Mouse (Mus musculus) CD4-positive, CD25-positive, alpha-beta regulatory T cell (primary cell): ENCODE data around the gene Sapcd2. TPM values are rescaled to one million over a fixed set of nuclear protein-coding genes. Genes with fewer than 3 reads are reported as not detected.

Source experiments
- polyA plus RNA-seq: library from polyadenylated mRNA; unstranded; fragments of 100-300 nt; shearing (Covaris generic); gene quantifications from one replicate; pipeline ENCODE4 v1.2.1, GENCODE M21; 2017

Sapcd2 gene
- polyA plus RNA-seq, result 0.87 TPM

DNA sequence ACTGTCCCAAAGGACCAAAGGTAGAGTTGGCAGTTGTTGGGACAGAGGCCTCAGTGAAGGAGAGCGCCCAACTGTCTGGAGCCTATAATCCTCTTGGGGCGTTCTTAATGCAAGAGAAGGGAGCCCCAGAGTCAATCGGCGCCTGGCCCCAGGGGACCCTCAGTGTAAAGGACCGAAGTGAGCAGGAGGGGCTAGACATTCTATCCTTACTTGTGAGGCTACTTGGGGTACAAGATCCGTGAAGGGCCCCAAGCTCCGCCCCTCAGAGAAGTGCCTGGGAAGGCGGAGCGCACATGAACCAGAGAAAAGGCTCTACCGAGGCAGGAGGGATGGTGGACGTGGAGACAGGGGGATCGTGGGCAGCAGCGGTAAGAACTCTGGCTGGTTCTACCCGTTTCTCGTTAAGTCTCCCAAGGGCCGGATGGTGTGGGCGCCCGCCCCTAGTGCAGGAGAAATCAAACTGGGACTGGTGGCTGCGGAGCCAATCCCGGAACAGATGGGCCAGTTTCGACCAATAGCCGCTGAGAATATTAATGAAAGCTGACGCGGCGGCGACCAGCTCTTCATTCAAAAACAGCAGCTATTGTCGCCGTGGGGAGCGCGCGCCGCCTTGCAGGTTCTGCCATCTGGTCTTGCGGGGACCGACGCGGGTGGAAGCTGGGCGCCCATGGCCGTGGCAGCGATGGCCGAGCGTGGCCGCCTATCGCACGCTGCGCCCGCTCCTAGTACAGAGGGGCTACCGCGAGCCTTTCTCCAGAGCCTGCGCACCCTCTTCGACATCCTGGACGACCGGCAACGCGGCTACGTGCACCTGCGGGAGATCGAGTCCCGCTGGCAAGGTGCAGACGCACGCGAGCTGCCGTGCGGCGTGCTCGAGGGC is at the start of gene Sapcd2:
Gene Sapcd2 (plus strand): TSS at position 558 of the 880 bp plus-strand sequence.

DNA sequence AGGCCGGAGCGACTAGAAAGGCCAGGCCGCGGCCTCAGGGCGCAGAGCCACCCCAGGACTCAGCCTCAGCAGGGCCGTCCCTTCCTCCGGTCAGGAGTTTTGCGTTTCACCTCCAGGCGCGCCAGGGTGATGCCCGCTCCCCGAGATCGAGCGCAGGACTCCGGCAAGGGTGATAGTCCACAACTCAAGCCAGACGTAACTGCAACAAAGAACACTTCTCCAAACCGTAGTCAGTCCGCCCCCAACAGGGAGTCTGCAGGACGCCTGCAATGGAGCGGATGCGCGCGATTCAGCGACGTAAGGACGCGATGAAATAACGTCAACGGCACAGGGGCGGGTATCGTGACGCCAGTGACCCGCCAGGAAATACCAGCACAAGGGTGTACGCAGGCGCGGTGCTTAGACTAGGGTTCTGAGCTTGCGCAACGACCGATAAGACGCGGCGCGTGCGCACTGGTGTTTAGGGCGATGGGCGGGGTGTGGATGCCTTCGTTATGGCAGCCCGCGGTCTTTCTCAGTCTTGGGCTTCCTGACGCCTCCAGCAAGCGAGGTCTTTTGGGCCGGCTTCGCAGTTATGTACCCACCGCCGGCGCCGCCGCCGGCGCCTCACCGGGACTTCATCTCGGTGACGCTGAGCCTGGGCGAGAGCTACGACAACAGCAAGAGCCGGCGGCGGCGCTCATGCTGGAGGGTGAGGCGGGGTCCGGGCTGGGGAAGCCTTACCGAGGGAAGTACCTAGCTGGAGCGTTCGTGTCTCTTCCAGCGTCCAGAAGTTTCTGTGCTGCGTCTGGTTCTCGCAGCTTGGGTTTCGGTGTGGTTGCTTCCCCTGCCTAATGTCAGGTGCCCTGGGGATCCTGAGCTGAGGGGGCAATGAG is 39.6 kb upstream of the Sapcd2 start, which contains the start of gene Man1b1:
Gene Man1b1 (plus strand): TSS at position 53 of the 875 bp plus-strand sequence.

DNA sequence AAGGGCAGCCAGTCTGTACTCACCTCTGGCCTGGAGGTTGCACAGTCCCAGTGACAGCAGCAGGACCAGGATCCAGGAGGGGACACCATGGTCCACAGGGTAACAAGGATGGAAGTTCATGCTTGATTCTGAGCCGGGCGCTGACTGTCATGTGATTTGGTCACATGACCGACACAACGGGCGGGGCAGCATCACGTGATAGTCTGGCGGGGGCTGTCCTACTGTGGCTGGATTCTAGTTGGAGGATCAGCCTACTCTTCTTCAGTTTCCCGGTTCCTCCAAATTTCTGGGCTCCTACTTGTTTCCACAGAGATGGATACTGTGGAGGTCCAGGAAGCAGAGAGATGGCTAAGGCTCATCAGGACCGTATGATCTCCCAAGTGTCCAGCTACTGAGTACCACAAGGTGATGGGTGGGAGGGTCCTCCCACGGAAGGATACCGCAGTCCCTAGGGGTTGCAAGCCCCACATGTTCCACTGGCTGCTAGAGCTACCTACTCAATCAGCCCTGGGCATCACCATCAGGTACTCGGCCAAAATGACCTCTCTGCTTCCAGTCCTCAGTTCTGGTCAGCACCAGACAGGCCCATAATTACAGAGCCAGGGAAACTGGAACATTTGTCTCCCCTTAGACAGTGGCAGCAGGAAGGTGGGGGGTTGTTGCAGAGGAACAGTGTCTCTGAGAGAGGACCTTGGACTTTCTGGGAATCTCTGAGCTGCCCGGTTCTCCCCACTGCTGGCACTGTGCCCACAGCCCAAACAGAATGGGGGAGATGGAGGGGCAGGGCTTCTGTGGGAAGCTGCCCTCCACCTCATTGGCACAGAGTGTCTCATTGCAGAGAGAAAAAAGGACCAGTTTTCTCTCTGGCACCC is 15.7 kb upstream of the Sapcd2 start, which contains the start of gene Dpp7:
Gene Dpp7 (minus strand): TSS at position 152 of the 872 bp plus-strand sequence.

DNA sequence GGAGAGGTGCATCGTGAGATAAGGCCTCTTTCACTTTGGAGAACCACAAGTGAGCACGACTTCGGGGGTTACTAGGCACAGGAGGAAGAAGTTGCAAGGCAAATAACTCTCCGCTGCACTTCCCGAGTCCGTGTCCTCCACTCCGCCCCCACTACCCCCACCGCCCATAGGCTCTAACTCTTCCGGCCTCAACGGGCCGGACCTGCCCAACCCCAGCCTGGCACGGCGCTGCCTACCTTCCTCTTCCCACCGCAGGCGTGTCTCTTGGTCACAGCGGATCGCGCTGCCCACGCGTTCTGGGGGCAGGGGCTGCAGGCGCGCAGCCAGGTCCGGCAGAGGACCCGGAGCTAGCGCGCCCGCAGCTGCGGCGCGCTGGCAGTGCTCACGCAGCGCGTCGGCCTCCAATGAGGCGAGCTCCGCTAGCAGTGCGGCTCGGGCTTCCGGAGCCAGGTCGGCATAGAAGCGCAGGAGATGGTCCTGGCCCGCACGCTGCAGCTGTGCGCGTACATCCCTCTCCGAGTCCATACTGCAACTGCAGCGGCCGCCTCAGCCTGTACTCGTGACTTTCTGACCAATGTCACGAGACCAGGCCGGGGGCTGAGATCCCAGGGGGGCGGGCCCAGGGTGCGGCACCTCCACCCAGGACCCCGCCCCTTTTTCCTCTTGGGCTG is 6.9 kb upstream of the Sapcd2 start, which contains the start of gene Uap1l1:
Gene Uap1l1 (minus strand): TSS at position 592 of the 671 bp plus-strand sequence.

DNA sequence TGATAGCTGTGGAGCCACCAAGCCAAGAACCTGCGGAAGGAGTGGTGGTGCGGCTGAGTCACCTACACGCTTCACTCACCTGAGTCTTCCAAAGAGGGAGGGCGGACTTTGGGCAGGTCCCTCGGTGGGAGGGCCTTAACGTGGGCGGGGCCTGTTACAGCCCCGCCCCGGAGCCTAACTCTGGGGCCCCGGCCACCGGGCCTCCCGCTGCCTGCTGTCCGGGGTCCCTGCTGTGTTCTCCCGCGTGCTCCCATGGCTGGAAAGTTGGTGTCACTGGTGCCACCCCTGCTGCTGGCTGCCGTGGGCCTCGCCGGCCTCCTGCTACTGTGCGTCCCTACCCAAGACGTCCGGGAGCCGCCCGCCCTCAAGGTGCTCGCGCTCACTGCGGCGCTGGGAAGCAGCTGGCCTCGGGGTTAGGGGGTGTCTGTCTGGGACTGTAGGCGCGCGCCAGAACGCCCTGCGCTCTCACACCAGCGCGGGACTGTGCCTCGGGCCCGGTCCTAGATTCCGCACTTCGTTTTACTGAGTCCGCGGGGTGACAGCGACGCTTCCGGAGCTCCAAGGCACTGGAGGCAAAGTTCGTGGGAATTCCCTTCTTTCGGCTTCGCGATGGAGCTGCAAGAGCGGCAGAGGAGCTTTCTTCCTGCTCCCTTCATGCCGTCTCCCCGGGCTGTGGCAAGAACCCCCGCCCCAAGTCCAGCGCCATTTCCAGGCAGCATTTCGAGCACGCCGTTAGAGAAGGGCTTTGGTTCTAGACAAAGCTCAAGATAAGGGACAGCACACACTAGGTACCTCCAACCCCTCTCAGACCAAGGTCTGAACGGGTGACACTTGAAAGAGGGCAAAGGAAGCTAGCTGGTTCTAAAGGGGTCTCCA is 23.8 kb downstream of the Sapcd2 start, which contains the start of gene Entpd2:
Gene Entpd2 (plus strand): TSS at position 154 of the 876 bp plus-strand sequence.

DNA sequence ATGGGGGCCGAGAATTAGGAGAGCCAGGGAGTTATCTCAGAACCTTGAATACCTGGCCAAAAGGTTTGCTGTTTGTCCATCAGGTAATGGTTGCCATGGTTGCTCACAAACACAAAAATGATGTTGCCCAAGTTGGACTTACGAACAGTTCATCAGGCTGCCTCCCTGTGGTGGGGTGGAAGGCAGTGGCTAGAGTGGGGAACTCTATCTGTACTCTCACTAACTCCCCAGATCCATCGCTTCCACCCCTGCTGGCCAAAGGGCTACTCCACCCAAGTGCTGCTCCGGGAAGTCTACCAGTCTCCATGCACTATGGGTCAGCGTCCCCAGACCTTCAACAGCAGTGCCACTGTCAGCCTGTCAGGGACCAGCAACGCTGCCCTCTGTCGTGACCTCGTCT is 26.9 kb downstream of the Sapcd2 start, which contains the start of gene Npdc1:
Gene Npdc1 (plus strand): TSS at position 301 of the 400 bp plus-strand sequence.

DNA sequence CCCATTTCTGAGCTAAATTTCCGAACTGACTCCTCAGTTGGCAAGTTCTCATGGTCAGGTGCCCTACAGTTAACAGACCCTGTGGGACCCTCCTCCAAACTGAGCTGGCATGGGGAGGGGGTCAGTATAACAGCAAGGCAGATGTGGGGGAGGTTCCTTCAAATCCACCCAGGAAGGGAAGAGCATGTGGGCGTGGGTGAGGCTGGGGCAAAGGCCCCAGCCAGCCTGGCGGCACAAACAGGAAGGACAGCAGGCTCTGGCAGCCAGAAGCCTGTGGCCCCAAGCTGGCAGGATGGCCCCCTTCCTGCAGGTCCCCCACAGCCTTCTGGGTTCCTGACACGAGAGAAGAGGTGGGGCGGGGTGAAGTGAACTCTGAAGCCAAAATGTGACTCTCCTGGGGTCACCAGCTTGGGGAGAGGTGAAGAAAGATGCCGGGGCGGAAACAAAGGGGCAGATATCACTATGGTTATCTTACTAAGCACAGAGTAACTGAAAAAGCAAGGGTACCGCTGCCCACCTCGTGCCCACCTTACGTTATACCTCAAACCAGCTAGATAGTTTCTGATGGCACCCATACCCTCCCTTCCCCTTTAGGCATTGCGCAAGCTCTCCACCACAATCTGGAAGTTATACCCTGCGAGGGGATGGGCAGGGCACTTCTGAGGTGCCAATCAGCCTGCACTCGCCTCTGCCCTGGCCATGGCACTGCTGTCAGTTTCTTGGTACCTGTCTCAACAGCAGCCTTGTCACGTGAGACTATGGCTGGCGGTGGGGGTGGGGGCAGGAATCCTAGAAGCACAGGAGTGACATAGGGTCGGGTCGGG is 50.7 kb downstream of the Sapcd2 start, which contains the start of gene Fut7:
Gene Fut7 (plus strand): TSS at position 681 of the 824 bp plus-strand sequence.

Other genes with a start within 250 kb of the Sapcd2 start
- gene Nrarp, start 191.6 kb upstream of the Sapcd2 start, polyA plus RNA-seq, result 5.1 TPM
- gene Tor4a, start 175.4 kb upstream of the Sapcd2 start, polyA plus RNA-seq, result 115 TPM
- 141 TPM for gene Nelfb, start 160.8 kb upstream of the Sapcd2 start, polyA plus RNA-seq
- not detected for gene Stpg3, start 157.7 kb upstream of the Sapcd2 start, polyA plus RNA-seq
- 0.49 TPM for gene Fam166a, start 153.6 kb upstream of the Sapcd2 start, polyA plus RNA-seq
- gene Tubb4b, start 147.6 kb upstream of the Sapcd2 start, polyA plus RNA-seq, result 174 TPM
- not detected for gene Slc34a3, start 138.0 kb upstream of the Sapcd2 start, polyA plus RNA-seq
- not detected for gene Rnf224, start 135.5 kb upstream of the Sapcd2 start, polyA plus RNA-seq
- gene Rnf208, start 130.1 kb upstream of the Sapcd2 start, polyA plus RNA-seq, result 2.2 TPM
- gene Cysrt1, start 129.9 kb upstream of the Sapcd2 start, polyA plus RNA-seq, result not detected
- 7.9 TPM for gene AL732309.1, start 125.5 kb upstream of the Sapcd2 start, polyA plus RNA-seq
- gene Tmem203, start 116.9 kb upstream of the Sapcd2 start, polyA plus RNA-seq, result 25.3 TPM
- gene Tprn, start 109.7 kb upstream of the Sapcd2 start, polyA plus RNA-seq, result 18.9 TPM
- 118 TPM for gene Ssna1, start 99.9 kb upstream of the Sapcd2 start, polyA plus RNA-seq
- gene Anapc2, start 99.8 kb upstream of the Sapcd2 start, polyA plus RNA-seq, result 116 TPM
- not detected for gene Tmem210, start 84.2 kb upstream of the Sapcd2 start, polyA plus RNA-seq
- gene Lrrc26, start 82.4 kb upstream of the Sapcd2 start, polyA plus RNA-seq, result 0.14 TPM
- gene Grin1, start 53.1 kb upstream of the Sapcd2 start, polyA plus RNA-seq, result 0.25 TPM
- gene Man1b1, start 40.0 kb upstream of the Sapcd2 start, polyA plus RNA-seq, result 21.4 TPM
- 20.6 TPM for gene Dpp7, start 16.0 kb upstream of the Sapcd2 start, polyA plus RNA-seq
- gene Uap1l1, start 6.6 kb upstream of the Sapcd2 start, polyA plus RNA-seq, result 40.8 TPM
- gene Entpd2, start 23.6 kb downstream of the Sapcd2 start, polyA plus RNA-seq, result not detected
- gene Npdc1, start 27.0 kb downstream of the Sapcd2 start, polyA plus RNA-seq, result 0.96 TPM
- gene Fut7, start 50.9 kb downstream of the Sapcd2 start, polyA plus RNA-seq, result 5.3 TPM
- gene Abca2, start 56.4 kb downstream of the Sapcd2 start, polyA plus RNA-seq, result 74.7 TPM
- gene Clic3, start 84.5 kb downstream of the Sapcd2 start, polyA plus RNA-seq, result 3.2 TPM
- gene Paxx, start 88.8 kb downstream of the Sapcd2 start, polyA plus RNA-seq, result 112 TPM
- gene Ptgds, start 97.7 kb downstream of the Sapcd2 start, polyA plus RNA-seq, result not detected
- gene Lcn12, start 121.6 kb downstream of the Sapcd2 start, polyA plus RNA-seq, result not detected
- 110 TPM for gene Fbxw5, start 128.4 kb downstream of the Sapcd2 start, polyA plus RNA-seq
- 9.6 TPM for gene C8g, start 129.4 kb downstream of the Sapcd2 start, polyA plus RNA-seq
- 80.4 TPM for gene Traf2, start 174.6 kb downstream of the Sapcd2 start, polyA plus RNA-seq
- 341 TPM for gene Edf1, start 185.5 kb downstream of the Sapcd2 start, polyA plus RNA-seq
- gene Mamdc4, start 202.5 kb downstream of the Sapcd2 start, polyA plus RNA-seq, result 1.4 TPM
- 72.2 TPM for gene Phpt1, start 202.9 kb downstream of the Sapcd2 start, polyA plus RNA-seq
- gene Ajm1, start 209.4 kb downstream of the Sapcd2 start, polyA plus RNA-seq, result 0.20 TPM
- 51.6 TPM for gene Rabl6, start 236.2 kb downstream of the Sapcd2 start, polyA plus RNA-seq
- not detected for gene Ccdc183, start 245.4 kb downstream of the Sapcd2 start, polyA plus RNA-seq
- 1.1 TPM for gene Tmem141, start 249.7 kb downstream of the Sapcd2 start, polyA plus RNA-seq